Mouse (Mus musculus) megakaryocyte, embryonic 14.5 days (primary cell): ENCODE measurements around the gene Topors.

Source experiments
- FLI1 ChIP-seq: IDR thresholded peaks from 2 replicates; pipeline ENCODE4 v1.6.1; 2012; ENCODE audit warnings: low read length, inconsistent platforms, mixed read lengths
- GATA1 ChIP-seq: IDR thresholded peaks from 3 replicates; pipeline ENCODE4 v1.6.1; 2012; ENCODE audit warnings: mixed read lengths, low read length, inconsistent platforms, borderline replicate concordance

GRCm38 (mm10) chr4:40243006-40243405, 26.6 kb downstream of the Topors start:
- TF ChIP-seq GATA1 (no peak), FLI1 (no peak)
